Mouse (Mus musculus): ENCODE measurements around the gene Klk1b3.

DNA sequence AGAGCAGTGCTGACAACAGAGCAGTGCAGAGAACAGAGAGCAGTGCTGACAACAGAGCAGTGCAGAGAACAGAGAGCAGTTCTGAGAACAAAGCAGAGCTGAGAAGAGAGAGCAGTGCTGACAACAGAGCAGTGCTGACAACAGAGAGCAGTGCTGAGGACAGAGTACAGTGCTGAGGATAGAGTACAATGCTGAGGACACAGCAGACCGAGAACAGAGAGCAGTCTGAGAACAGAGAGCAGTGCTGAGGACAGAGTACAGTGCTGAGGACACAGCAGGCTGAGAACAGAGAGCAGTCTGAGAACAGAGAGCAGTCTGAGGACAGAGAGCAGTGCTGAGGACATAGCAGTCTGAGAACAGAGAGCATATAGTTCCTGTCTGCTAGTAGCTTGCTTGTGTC, 42.7 kb downstream of the Klk1b3 start:
- TF ChIP-seq CTCF (IDR thresholded peaks at IDR 0.05; ENCODE audit: low read depth): no peak
- TF ChIP-seq EP300 (IDR thresholded peaks at IDR 0.05; ENCODE audit: low read depth): no peak

Data from heart, postnatal 0 days (tissue).